Mouse (Mus musculus) cerebellum, adult 2 months (tissue): ENCODE results near the gene Gabrb1. TPM values are rescaled to one million over a fixed set of nuclear protein-coding genes. Genes with fewer than 3 reads are reported as not detected.

ENCODE experiments used
- DNase-seq, 2 experiments: peaks; one replicate each; pipeline ENCODE4 v3.0.0; 2021
- H3K27ac ChIP-seq: fragments of 200-500 bp; 2 replicates; pipeline ENCODE4 v1.5.1; 2012; ENCODE audit warnings: low read length, control low read depth, inconsistent platforms; ENCODE audit not compliant: insufficient read depth
- H3K27me3 ChIP-seq: fragments of 200-500 bp; 2 replicates; pipeline ENCODE4 v1.6.1; 2012; ENCODE audit warnings: inconsistent platforms, mild to moderate bottlenecking, low read length, moderate library complexity; ENCODE audit not compliant: control insufficient read depth, insufficient read depth
- H3K4me1 ChIP-seq: fragments of 200-500 bp; 2 replicates; pipeline ENCODE4 v1.6.1; 2011; ENCODE audit warnings: low read length; ENCODE audit not compliant: control insufficient read depth, insufficient read depth
- H3K4me3 ChIP-seq: fragments of 200-500 bp; replicated peaks from 2 replicates; pipeline ENCODE3; 2011; ENCODE audit warnings: mild to moderate bottlenecking, low read depth, low read length, control low read depth; ENCODE audit not compliant: insufficient read depth
- CTCF ChIP-seq: fragments of 200-500 bp; IDR thresholded peaks from 2 replicates; pipeline ENCODE4 v1.5.1; 2011; ENCODE audit warnings: low read depth, mild to moderate bottlenecking, control low read depth, low read length, moderate library complexity, borderline replicate concordance; ENCODE audit not compliant: insufficient read depth
- POLR2A ChIP-seq: fragments of 200-500 bp; IDR thresholded peaks from 2 replicates; pipeline ENCODE4 v1.6.1; 2011; ENCODE audit warnings: low read length, control low read depth, borderline replicate concordance; ENCODE audit not compliant: insufficient read depth
- WGBS: fragments of 180-500 bp; shearing (Covaris S2); methylation state at CpG from one replicate; pipeline ENCODE4 v1.1.7; 2018; 5-methylcytosine and 5-hydroxymethylcytosine counted together
- polyA plus RNA-seq: library from polyadenylated mRNA; depleted of rRNA; stranded (reverse); fragments of >200 nt; gene quantifications from 2 replicates; pipeline ENCODE4 v1.2.3, GENCODE M21; 2012

Gene Gabrb1
- polyA plus RNA-seq, 1 experiment = 10.4 TPM

GRCm38 (mm10) chr5:72086518-72086917, 428.6 kb downstream of the Gabrb1 start:
- no peak for DNase-seq
- TF ChIP-seq CTCF (0 out of 2 replicates have a peak, but pooled peaks have one; percentile 1), POLR2A (no peak)
- Histone ChIP-seq H3K27me3 (no peaks in the 10 kb centered on the region), H3K4me3 (no peak overlapping the region), H3K4me1 (no peaks in the 10 kb centered on the region), H3K27ac (no peak overlapping the region)
- 100% methylated on average over 1 of the region's 1 CpGs for WGBS

GRCm38 (mm10) chr5:72094582-72094981, 436.7 kb downstream of the Gabrb1 start:
- DNase-seq = peak in 1 of 2 experiments; percentile 52

GRCm38 (mm10) chr5:72095015-72095414, 437.1 kb downstream of the Gabrb1 start:
- no peak overlapping the region for H3K27ac ChIP-seq
- H3K4me3 ChIP-seq = no peak overlapping the region
- no peaks in the 10 kb centered on the region for H3K27me3 ChIP-seq
- no peak for TF ChIP-seq CTCF
- no peak for TF ChIP-seq POLR2A
- 92% methylated on average over 2 of the region's 2 CpGs for WGBS
- no peak for DNase-seq
- H3K4me1 ChIP-seq = peaks cover 3% of the 10 kb centered on the region; the same call in 1 of the 2 replicates

More at GRCm38 (mm10) chr5:72094582-72094981, 436.7 kb downstream of the Gabrb1 start:
- peaks cover 3% of the 10 kb centered on the region; the same call in 1 of the 2 replicates for H3K4me1 ChIP-seq
- TF ChIP-seq POLR2A (no peak), CTCF (peak; percentile 41; the same call in 1 of the 2 replicates)
- no peak overlapping the region for H3K27ac ChIP-seq
- no peaks in the 10 kb centered on the region for H3K27me3 ChIP-seq
- 51% methylated on average over 7 of the region's 7 CpGs for whole genome bisulfite sequencing
- no peak overlapping the region for H3K4me3 ChIP-seq

GRCm38 (mm10) chr5:72104274-72104921, 446.5 kb downstream of the Gabrb1 start:
- Histone ChIP-seq H3K27ac (no peak overlapping the region), H3K4me1 (no peaks in the 10 kb centered on the region), H3K4me3 (no peak overlapping the region), H3K27me3 (no peaks in the 10 kb centered on the region)
- 29% methylated on average over 7 of the region's 7 CpGs for WGBS
- DNase-seq = no peak
- no peak for TF ChIP-seq POLR2A
- TF ChIP-seq CTCF = no peak

- WGBS = 90% methylated on average over 6 of the region's 6 CpGs
These were observed 464.6 kb downstream of the Gabrb1 start for GRCm38 (mm10) chr5:72122414-72123037.

GRCm38 (mm10) chr5:72126681-72127080, 468.8 kb downstream of the Gabrb1 start:
- 43% methylated on average over 4 of the region's 4 CpGs for WGBS
- no peak for DNase-seq

More at GRCm38 (mm10) chr5:72122414-72123037, 464.6 kb downstream of the Gabrb1 start:
- H3K27me3 ChIP-seq = no peaks in the 10 kb centered on the region
- H3K4me1 ChIP-seq = no peaks in the 10 kb centered on the region
- no peak overlapping the region for H3K27ac ChIP-seq
- no peak for DNase-seq
- H3K4me3 ChIP-seq = no peak overlapping the region
- TF ChIP-seq CTCF (no peak), POLR2A (no peak)

GRCm38 (mm10) chr5:72133906-72134305, 476.0 kb downstream of the Gabrb1 start:
- Histone ChIP-seq H3K4me1 (no peaks in the 10 kb centered on the region), H3K27ac (no peak overlapping the region), H3K4me3 (no peak overlapping the region), H3K27me3 (no peaks in the 10 kb centered on the region)
- 70% methylated on average over 2 of the region's 2 CpGs for WGBS
- no peak for TF ChIP-seq POLR2A
- no peak for TF ChIP-seq CTCF
- no peak for DNase-seq

More at GRCm38 (mm10) chr5:72126681-72127080, 468.8 kb downstream of the Gabrb1 start:
- Histone ChIP-seq H3K27ac (no peak overlapping the region), H3K27me3 (no peaks in the 10 kb centered on the region), H3K4me1 (no peaks in the 10 kb centered on the region), H3K4me3 (no peak overlapping the region)
- TF ChIP-seq CTCF (no peak), POLR2A (no peak)

- Histone ChIP-seq H3K27ac (no peak overlapping the region), H3K27me3 (no peaks in the 10 kb centered on the region), H3K4me1 (no peaks in the 10 kb centered on the region), H3K4me3 (no peak overlapping the region)
- DNase-seq = no peak
- no peak for TF ChIP-seq POLR2A
- WGBS = 35% methylated on average over 7 of the region's 7 CpGs
These were observed 480.3 kb downstream of the Gabrb1 start for GRCm38 (mm10) chr5:72138256-72138655.
